Mouse (Mus musculus) adrenal gland (tissue): ENCODE measurements at regions not wholly inside any gene's neighbourhood (a gene's known extent, or its start where the extent isn't known, plus 50 kb on each side); places are given as distances from the start of the nearest gene placed in this dataset.

Experiments used
- intact Hi-C: fragments of 180-260 bp; cut with DNase I; formaldehyde crosslinking; loops from one replicate; pipeline ENCODE4 v1.15.1; 2025

DNA sequence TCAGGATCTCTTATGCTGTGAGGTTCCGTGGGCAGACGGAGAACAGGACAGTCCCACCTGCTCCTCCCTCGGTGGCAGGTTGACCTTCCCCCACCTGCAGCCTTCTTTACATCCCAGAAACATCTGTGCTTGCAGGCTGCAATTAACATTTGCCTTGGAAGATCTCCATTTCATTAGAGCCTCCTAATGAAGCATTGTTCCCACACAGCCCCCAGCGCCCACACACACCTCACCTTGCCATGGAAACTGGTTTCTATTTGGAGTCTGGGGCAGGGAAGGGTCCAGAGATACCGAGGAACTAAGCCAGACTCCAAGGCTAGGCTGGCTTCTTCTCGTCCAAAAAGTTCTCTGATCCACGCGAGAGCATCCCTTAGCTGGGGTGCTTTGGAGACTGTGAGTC, 56.6 kb upstream of the Rpl38 start:
- intact Hi-C loops = no loop called here

DNA sequence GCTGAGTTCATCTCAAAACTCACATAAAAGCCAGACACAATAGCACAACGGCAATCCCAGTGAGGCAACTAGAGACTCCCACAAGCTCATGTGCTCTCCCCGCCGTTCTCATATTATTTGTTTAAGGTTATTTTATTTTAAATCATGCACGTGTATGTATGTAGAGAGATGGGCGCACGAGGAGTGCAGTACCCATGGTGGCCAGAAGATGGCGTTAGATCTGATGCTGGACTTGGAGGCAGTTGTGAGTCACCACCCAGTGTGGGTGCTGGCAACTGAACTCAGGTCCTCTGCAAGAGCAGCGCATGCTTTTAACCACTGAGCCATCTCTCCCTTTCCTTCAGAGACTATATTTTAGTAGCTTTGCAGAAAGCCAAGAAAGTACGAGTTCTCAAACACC, 60.3 kb upstream of the Rpl38 start:
- intact Hi-C loops = no loop called here

DNA sequence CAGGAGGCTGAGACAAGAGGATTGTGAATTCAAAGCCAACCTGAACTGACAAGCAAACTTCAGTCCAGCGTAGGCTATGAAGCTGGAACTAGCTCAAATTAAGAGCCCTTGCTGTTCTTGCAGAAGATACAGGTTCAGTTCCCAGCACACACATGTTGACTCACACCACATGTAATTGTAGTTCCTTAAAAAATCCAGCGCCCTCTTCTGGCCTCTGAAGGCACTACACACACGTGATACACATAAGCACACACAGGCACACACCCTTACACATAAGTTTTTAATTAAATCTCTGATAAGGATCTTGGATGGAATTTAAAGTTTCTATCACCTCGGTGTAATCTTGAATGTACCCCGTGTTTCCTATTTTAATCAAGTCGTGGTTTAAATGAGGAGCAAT, 65.2 kb upstream of the Rpl38 start:
- intact Hi-C loops = no loop called here

DNA sequence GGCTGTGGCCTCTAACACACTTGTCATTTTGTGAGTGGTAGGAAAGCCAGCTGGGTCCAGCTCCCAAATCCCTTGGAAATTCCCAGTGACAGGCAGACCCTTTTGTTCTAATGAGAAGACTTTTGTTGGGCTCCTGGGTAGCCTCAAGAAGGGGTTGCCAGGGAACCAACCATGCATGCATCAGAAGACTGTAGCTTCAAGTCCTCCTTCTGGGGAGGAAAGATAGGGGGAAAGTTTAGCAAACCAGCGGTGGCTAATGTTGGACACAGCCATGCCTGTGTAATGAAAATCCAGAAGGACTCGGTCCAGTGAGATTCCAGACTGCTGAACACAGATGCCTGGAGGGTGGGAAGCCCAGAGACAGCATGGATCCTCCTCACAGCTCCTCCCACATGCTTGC, 71.1 kb upstream of the Rpl38 start:
- intact Hi-C loops = no loop called here

DNA sequence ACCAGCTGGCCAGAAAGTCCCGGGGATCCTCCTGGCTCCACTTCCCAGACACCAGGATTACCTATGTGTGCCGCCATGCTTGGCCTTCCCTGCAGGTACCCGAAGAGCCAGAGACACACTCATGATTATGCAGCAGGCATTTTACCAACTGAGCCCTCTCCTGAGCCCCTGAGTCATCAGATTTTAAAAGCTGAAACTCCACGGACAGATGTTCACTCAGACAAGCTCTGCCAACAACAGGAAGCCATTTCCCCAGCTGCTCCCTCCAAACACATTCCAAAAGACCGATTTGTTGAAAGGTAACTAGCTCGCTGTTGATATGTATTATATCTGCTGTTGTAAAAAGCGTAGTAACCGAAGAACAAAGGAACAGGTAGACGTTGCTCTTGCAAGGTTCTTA, 75.4 kb upstream of the Rpl38 start:
- intact Hi-C loops = no loop called here

DNA sequence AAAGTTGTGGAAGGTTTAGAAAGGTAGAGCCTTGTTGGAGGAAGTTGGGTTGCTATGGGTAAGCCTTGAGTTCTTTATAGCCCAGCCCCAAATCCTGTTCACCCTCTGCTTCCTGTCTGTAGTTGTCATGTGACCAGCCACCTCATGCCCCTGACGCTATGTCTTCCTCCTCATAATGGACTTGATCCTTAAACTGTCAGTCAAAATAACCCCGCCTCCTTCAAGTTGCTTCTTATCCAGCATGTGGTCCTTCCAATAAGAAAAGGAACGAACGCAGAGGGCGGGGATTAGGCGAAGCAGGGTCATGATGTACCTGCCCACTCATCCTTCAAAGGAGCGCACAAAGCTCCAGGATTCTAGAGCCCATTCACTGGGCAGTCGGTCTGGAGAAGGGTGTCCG, 79.8 kb upstream of the Rpl38 start:
- intact Hi-C loops = no loop called here

DNA sequence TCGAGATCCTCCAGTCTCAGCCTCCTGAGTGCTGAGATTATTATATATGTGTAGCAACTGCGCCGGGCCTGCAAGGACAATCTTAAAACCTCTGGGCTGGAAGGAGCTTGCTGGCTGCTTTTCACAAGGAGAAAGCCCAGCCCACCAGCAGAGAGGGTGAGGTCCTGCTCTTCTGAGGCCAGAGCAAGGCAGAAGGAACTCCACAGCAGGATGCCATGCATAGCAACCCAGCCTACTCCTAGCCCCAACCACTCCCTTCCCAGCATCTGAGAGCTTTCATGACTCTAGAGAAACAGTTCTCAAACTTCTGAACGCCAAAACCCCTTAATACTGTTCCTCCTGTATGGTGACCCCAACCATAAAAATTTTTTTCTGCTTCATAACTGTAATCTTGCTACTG, 80.3 kb upstream of the Rpl38 start:
- intact Hi-C loops = no loop called here

DNA sequence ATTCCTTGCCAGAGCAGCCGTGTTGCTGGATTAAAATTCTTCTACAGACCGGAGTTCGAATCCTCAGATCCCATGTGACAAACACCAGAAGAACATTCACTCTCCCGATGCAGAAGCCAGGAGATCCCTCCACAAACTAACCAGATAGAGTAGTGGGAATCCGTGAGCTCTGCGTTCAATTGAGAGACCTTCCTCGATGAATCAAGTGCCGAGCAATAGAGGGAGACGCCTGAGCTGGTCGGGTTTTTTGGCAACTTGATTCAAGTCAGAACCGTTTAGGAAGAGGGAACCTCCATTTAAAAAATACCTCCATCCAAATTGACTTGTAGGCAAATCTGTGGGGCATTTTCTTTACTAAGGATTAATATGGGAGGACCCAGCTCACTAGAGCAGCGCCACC, 81.9 kb upstream of the Rpl38 start:
- intact Hi-C loops = no loop called here

DNA sequence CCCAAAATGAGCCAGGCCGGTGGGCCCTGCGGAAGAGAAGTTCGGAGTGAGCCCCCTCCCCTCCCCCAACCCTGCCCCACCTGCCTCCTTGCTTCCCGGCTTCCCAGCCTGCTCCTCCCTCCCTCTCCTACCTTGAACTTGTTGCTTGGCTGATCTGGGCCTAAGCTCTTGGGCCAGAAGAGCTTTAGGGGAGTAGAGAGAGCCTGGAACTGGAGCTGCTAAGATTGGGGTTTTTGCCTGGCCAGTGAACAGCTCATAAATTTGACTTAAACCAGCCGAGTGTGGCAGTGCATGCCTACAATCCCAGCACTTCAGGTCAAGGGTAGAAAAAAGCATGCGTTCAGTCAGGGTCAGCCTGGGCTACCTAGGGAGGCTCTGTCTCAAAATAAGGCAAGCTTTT, 83.5 kb upstream of the Rpl38 start:
- intact Hi-C loops = no loop called here

DNA sequence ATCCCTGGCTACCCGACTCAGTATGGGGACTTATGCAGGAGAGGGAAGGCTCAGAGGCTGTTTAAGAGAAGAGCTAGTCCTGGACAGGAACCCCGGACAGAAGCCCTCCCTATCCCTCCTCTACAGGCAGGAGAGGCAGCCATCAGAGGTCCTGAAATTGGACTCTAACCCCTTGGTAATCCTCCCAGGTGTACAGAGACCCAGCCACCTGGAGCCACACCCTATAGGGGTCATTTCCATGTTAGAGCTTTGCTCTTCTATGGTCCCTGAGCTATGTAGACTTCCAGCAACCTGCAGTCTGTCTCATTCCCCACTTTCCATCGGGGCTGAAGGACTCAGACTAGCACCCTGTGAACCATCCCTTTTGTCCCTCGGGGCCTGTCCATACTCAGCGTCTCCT, 84.2 kb upstream of the Rpl38 start:
- intact Hi-C loops = no loop called here

DNA sequence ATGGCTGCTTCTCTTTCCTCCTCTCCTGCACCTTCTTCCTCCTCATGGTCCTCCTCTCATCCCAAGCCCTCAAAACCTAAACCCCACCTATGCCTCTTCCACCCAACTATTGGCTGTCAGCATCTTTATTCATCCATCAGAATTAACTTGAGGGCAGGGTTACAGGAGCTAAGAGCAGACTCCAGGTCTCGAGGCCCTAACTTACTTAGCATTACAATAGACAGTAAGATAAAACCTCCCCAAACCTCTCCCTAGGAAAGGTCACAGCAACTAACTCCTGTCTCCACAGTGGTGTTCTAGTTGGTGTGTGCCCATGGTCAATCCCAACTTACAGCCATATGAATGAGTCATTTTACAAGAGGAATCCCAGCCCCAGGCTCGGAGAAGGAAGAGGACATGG, 88.3 kb upstream of the Rpl38 start:
- intact Hi-C loops = no loop called here

DNA sequence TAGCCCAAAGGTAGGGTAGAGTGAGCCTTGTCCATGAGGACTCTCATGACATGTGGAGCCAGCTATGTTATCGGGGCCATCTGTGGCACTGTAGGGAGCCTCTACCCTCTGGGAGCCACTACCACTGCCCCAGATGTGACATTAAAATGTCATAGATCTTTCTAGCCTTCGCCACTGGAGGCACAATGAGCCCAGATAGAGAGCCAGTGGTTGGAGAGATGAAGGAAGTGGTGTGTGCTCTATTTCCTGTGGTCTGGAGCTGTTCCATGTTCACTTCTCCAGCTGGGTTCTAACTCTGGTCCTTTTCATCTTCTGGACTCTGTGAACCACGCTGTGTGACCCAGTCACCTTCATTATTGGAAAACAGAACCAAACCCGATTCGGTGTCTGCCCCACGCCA, 89.8 kb upstream of the Rpl38 start:
- intact Hi-C loops = no loop called here

DNA sequence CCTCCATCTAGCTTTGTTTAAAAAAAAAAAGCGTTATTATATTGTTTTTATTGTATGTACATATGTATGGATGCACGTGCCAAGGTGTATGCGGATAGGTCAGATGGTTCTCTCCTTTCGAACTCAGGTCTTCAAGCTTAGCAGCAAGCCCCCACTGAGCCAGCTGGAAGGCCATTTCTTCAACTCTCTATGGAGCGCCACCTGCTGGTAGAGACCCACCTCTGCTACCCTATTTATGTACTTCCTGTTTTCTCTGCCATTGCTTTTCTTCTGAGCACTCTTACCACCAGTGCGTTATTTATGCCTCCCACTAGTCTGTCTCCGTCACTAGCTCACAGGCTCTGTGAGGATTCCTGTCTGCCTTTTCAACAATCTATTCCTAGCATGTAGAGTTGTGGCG, 91.5 kb upstream of the Rpl38 start:
- intact Hi-C loops = no loop called here

DNA sequence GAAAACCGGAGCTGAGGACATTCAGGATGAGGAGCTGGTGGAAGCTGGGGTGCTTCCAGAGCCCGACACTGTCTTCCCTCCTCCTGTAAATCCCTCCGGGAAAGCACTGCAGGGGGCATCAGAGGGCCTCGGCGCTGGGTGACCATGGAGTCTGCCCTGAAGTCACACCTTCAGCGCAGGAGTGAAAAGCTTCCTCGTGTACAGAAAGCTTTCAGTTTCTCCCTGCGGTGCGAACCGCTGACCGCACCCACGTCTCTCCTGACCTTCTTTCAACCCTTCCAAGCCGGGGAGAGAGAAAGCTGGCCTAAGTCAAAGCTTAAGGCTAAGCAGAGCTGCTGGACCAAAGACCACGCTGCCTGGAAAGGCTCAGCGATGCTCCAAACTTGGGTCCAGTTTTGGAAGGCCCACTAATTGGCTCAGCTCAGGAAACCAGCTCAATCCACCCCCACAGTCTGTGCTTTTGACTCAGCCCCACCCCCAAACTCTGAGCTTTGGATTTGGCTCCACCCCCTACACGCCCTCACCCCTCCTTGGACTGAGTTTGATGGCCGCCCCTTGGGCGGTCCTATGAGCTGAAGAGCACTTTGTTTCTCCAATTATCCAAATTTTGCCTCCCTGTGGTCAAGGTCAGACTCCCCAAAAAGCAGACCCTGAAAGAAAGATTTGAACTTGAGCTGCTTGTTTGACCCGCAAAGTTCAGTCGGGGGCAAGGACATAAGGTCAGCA, 97.0 kb upstream of the Rpl38 start:
- intact Hi-C loops = no loop called here

DNA sequence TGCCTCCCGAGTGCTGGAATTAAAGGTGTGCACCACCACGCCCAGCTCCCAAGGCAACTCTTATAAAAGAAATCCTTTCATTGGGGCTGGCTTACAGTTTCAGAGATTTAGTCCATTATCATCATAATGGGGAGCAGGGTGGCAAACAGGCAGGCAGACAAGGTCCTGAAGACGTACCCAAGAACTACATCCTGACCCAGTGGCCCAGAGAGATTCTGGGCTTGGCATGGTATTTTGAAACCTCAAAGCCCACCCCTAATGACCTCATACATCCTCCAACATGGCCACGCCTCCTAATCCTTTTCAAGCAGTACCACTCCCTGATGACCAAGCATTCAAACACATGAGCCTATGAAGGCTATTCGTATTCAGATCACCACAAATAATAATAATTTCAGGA, 98.2 kb upstream of the Rpl38 start:
- intact Hi-C loops = no loop called here

DNA sequence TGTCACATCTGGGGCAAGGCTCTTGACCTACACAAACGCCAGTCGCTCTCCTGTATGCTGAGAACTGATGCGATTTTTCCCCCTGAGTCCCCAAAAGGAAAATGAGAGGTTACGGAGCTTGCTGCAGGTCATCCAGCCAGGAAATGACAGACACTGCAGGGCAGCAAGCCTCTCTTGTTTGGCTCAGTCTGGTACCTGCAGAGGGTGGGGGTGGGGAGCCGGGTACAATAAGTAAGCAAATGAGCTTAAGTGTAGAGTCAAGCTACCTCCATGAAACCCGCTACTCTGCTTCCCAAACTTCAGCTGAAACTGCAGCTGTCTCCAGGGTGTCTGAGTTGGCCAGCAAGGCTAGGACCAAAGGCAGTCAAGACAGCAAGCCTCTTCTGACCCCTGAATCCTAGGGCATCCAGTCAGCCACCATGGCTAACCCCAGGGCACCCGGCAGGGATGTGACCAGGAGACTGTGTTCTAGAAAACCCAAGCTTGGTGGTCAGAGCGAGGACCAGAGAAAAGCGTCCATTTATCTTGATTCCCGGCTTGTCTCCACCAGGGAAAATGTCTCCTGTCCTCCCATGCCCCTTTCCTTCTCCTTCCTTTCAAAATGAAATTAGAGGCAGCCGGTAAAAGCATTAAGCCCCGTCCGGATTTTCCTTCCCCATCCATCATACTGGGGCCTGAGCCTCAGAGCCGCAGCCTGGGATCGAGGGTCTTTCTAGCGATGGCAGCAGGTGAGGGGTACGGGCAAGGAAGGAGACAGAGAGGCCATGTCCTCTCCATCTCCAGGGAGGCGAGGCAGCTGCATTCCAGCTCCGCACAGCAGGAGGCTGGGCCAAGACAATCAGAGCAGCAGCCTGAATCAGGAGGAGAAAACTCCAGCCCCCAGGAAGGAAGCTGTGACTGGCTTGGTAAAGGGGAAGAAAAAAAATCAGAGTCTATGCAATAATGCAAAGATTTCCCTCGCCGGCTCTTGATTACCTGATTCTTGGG, 100.2 kb upstream of the Rpl38 start:
- intact Hi-C loops = no loop called here

DNA sequence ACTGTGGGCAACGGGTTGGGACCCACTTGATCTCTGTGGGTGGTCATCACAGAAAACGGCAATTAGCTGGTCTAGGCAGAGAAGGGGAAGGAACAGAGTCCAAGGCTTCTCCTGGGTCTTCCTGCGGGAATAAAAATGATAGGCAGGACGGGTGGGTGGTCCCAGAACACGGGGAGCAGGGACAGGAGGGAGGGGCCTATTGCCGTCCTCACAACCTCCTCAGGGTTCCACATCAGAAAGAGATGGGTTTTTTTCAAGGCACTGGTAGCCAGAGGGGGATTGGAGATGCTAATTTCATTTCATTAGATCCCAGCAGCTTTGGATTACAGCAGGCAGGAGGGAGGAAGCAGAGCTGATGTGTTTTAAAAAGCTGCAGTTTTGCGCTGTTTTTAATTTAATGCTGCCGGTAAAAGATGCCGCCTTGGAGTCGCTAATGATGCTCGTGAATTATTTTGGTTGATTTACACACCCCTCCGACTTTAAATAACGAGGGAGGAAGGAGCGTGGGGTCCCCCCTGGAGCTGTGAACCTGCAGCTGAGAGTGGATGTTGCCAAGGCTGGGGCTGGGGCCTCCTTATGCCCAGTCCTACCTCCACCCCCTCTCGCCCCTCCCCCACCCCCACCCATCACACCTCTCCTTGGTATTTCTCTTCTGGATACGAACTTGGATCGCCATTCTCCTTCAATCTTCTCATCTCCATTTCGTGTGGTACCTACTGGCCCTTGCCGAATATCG, 101.1 kb upstream of the Rpl38 start:
- intact Hi-C loops = no loop called here

DNA sequence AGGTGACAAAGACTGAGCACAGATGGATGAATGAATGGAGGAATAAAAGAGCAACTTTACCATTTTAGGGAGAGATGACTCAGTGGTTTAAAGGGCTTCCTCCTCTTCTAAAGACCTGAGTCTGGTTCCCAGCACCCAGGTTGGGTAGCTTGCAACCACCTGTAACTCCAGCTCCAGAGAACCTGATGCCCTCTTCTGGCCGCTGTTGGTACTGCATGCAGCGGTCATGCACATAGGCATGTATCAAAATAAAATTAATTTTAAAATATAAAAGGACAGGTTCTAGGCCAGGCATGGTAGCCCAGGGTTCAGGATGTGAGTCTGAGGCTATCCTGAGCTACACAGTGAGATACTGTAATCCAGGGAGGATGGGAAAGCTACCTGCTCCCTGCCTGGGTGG, 103.4 kb upstream of the Rpl38 start:
- intact Hi-C loops = no loop called here

DNA sequence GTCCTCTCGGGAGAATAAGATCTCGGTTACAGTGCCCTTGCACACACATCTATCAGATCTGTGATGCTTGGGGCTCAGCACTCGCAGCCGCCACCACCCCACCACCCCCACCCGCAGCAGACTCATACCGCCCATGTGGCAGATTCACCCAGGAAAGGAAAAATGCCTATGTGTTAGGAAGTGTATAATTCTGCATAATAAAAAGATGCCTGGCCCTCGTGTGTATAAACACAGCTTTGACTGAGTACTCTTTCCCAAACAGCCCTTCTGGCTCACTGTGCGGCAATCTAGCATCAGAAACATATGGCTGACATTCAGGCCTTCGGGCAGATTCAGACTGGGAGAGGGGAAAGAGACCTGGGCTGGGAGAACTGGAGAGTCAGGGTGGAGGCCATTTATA, 105.2 kb upstream of the Rpl38 start:
- intact Hi-C loops = no loop called here

DNA sequence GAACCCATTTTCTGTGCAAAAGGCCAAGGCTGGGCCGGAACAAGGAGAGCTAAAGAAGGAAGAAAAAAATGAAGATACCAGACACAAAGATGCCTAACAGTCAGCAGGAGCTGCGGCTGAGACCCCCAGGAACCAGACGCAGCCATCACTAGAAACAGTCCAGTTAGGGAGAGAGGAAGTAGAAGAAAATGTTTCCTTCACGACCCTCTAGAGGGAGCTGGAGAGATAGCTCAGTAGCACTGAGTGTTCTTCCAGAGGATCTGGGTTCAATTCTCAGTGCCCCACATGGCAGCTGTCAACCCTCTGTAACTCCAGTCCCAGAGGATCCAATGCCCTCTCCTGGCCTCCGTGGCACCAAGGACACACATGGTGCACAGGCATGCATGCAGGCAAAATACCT, 113.7 kb upstream of the Rpl38 start:
- intact Hi-C loops = no loop called here

DNA sequence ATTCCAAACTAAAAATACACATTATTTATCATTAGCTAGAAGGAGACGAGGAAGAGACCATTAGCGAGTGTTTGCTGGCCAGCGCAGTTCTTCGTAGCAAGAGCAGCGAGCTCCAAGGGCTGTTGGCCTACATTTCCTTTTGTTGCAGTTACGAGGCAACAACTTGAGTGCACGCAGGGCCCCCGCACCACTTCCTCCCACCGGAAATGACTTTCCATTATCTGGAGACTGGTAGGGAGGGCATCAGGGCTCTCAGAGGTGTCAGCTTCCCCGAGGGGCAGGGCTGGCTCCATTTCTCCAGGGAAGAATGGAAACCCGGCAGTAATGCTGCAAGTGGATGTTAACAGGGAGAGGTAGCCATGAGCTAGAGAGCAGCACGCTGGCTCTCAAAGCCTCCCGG, 114.3 kb upstream of the Rpl38 start:
- intact Hi-C loops = no loop called here

DNA sequence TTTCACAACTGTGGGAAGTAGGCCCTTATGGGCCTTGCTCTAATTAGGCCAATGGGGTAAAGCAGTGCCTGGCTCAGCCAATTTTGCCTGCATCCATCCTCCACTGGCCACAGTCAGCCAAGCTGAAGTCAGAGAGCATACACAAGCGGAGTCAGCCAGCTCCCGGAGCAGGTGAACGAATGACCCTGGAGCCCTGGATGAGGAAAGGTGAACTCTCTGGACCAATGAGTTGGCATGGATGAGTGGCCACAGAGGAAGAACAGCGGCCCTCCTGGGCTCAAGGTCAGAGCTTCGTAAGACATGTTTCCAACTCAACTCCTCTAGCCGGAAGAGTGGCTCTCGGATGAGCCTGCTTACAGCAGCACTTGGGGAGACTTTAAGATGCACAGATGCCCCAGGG, 116.1 kb upstream of the Rpl38 start:
- intact Hi-C loops = no loop called here
